Mouse (Mus musculus) olfactory bulb, adult 2 months (tissue): ENCODE measurements at regions not wholly inside any gene's neighbourhood (a gene's known extent, or its start where the extent isn't known, plus 50 kb on each side); places are given as distances from the start of the nearest gene placed in this dataset.
"Not testable (repeated sequence)": the region's sequence is repeated elsewhere in the genome, so short reads cannot be mapped to it uniquely, and the experiment has no call there.

Experiments
- H3K27ac ChIP-seq: fragments of 200-500 bp; 2 replicates; pipeline ENCODE4 v1.5.1; 2012; ENCODE audit warnings: low read depth, low read length; ENCODE audit not compliant: insufficient read depth
- H3K4me1 ChIP-seq: fragments of 200-500 bp; 2 replicates; pipeline ENCODE4 v1.6.1; 2012; ENCODE audit warnings: low read length; ENCODE audit not compliant: control insufficient read depth, insufficient read depth
- H3K4me3 ChIP-seq: fragments of 200-500 bp; 2 replicates; pipeline ENCODE4 v1.5.1; 2012; ENCODE audit warnings: mild to moderate bottlenecking, low read depth, low read length, moderate library complexity; ENCODE audit not compliant: insufficient read depth
- CTCF ChIP-seq: fragments of 200-500 bp; IDR thresholded peaks from 2 replicates; pipeline ENCODE4 v1.5.1; 2012; ENCODE audit warnings: low read depth, mild to moderate bottlenecking, low read length, moderate library complexity; ENCODE audit not compliant: insufficient read depth
- POLR2A ChIP-seq: fragments of 200-500 bp; IDR thresholded peaks from 2 replicates; pipeline ENCODE4 v1.6.1; 2012; ENCODE audit warnings: mild to moderate bottlenecking, low read depth, low read length, moderate library complexity; ENCODE audit not compliant: insufficient read depth
- WGBS: fragments of 180-500 bp; shearing (Covaris S2); methylation state at CpG from one replicate; pipeline ENCODE4 v1.1.7; 2018; 5-methylcytosine and 5-hydroxymethylcytosine counted together

DNA sequence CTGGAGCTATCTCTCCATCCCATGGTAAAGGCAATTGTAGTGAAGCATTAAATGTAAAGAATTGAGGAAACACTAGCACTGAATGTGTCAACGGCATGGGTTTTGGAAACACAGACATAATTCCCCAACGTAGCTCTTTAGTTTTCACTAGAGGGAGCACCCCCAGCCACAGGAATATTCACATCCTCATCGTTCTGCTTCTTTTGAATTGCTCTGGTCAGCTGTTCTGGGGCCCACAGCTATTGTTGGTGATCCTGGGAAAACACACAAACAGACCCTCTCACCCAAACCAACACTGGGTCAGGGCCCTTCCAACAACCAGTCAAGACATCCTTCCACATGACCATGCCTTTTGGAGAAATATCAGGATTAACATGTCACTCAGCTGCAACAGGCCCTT, 119.7 kb downstream of the Impg2 start:
- not testable (repeated sequence) for H3K27ac ChIP-seq, H3K4me3 ChIP-seq, H3K4me1 ChIP-seq
- WGBS: 55% methylated on average over 3 of the region's 3 CpGs

- no peak for TF ChIP-seq POLR2A
These were observed 128.3 kb upstream of the Abi3bp start for GRCm38 (mm10) chr16:56349415-56349814.

GRCm38 (mm10) chr16:56352888-56353287, 124.8 kb upstream of the Abi3bp start:
- TF ChIP-seq CTCF (no peak), POLR2A (no peak)
- WGBS: 53% methylated on average over 3 of the region's 3 CpGs
- H3K27ac ChIP-seq: no peak overlapping the region

More at GRCm38 (mm10) chr16:56349415-56349814, 128.3 kb upstream of the Abi3bp start:
- Histone ChIP-seq H3K4me1 (no peaks in the 10 kb centered on the region), H3K4me3 (no peak overlapping the region), H3K27ac (no peak overlapping the region)

GRCm38 (mm10) chr16:56359101-56359500, 118.6 kb upstream of the Abi3bp start:
- TF ChIP-seq POLR2A (no peak), CTCF (no peak)
- Histone ChIP-seq H3K27ac (no peak overlapping the region), H3K4me1 (no peaks in the 10 kb centered on the region), H3K4me3 (no peak overlapping the region)
- WGBS: 81% methylated on average over 2 of the region's 2 CpGs

More at GRCm38 (mm10) chr16:56352888-56353287, 124.8 kb upstream of the Abi3bp start:
- H3K4me1 ChIP-seq: no peaks in the 10 kb centered on the region
- H3K4me3 ChIP-seq: no peak overlapping the region

DNA sequence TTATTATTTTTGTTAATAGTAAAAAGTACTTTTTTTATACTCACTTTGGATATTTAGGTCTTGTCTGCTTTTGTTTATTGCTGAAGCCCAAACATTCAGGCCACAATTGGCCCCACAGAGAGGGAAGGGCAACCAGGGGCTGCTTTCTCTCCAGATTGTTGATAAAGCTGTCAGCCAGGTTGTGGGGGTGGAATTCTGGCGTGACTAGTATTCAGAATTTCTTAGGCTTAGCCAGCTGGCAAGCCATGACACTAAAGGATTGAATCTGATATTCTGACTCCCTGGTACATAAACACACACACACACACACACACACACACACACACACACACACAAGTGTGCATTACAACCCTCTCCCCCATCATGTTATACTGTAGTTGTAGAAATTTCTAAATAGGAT, 116.7 kb upstream of the Abi3bp start:
- Histone ChIP-seq H3K27ac (no peak overlapping the region), H3K4me3 (no peak overlapping the region), H3K4me1 (no peaks in the 10 kb centered on the region)
- TF ChIP-seq POLR2A (no peak), CTCF (no peak)
- 33% methylated on average over 1 of the region's 1 CpGs for WGBS

- H3K4me1 ChIP-seq: no peaks in the 10 kb centered on the region
- H3K27ac ChIP-seq: no peak overlapping the region
- no peak for TF ChIP-seq CTCF
- 72% methylated on average over 2 of the region's 2 CpGs for WGBS
- H3K4me3 ChIP-seq: no peak overlapping the region
These were observed 99.3 kb upstream of the Abi3bp start for GRCm38 (mm10) chr16:56378356-56378755.

DNA sequence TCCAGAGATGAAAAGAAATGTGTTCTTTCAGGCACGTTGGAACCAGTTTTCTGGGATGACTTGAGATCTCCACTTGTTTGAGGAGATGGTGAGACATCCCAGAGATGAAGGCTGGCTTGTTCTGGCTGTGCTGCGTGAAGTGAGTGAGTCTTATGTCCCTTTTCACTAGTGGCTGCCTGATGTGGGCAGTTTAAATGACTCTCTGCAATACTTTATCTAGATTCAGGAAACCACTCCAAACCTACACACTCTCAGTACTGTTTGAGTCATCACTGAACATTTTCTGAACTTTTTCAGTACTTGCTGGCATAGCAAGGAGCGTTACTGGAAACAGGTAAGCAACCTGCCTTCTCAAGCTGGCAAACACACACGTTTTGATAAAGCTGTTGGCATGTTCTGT, 97.0 kb upstream of the Abi3bp start:
- H3K27ac ChIP-seq: no peak overlapping the region
- no peak overlapping the region for H3K4me3 ChIP-seq
- no peak for TF ChIP-seq POLR2A
- no peak for TF ChIP-seq CTCF
- WGBS: 65% methylated on average over 4 of the region's 4 CpGs
- H3K4me1 ChIP-seq: no peaks in the 10 kb centered on the region

DNA sequence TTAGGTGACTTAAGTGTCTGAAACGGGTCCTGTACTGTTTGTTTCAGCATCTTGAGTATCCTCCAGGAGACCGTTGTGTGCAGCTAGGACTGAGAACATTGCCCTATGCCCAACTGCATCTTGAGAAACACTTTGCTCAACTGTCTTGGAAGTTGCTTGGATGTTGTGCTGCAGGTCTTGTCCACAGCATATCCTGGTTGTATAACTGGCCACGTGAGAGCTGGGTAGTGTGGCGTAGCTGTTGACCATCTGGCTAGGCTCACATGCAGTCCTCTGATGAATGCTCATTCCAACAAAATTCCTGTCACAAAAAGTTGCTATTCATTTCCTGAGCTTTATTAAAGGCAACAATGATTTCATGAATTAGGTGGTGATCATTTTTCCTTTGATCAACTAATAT, 91.1 kb upstream of the Abi3bp start:
- 84% methylated on average over 4 of the region's 4 CpGs for WGBS
- Histone ChIP-seq H3K4me1 (no peaks in the 10 kb centered on the region), H3K4me3 (no peak overlapping the region), H3K27ac (no peak overlapping the region)
- TF ChIP-seq CTCF (no peak), POLR2A (no peak)

GRCm38 (mm10) chr16:56392843-56393242, 84.8 kb upstream of the Abi3bp start:
- no peak overlapping the region for H3K4me3 ChIP-seq
- peak overlapping the region; percentile 51; the same call in 1 of the 2 replicates for H3K27ac ChIP-seq
- H3K4me1 ChIP-seq: no peaks in the 10 kb centered on the region
- TF ChIP-seq CTCF: no peak
- TF ChIP-seq POLR2A: no peak
- WGBS: 43% methylated on average over 3 of the region's 3 CpGs

DNA sequence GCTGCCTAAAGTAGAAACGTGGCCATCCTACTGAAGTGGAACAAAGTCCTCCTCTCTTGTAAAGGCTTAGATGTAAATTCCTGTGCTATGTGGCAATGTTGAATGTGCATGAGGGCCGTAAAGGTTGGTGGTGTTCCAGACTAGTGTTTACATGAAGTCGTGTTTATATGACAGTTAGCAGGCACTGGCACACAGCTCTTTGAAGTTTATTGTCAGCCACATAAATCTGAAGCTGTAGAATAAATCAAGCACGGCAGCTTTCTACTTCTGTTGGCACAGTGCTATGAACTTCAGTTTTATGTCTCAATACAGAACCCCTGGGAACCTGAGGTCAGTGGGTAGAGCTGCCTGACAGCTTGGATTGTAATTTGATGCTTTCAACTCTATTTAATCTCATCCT, 81.1 kb upstream of the Abi3bp start:
- H3K4me1 ChIP-seq: no peaks in the 10 kb centered on the region
- TF ChIP-seq CTCF (no peak), POLR2A (no peak)
- no peak overlapping the region for H3K4me3 ChIP-seq
- WGBS: 60% methylated on average over 4 of the region's 4 CpGs
- H3K27ac ChIP-seq: no peak overlapping the region

GRCm38 (mm10) chr16:56399541-56399940, 78.1 kb upstream of the Abi3bp start:
- no peak overlapping the region for H3K27ac ChIP-seq
- no peak for TF ChIP-seq POLR2A
- no peak overlapping the region for H3K4me3 ChIP-seq
- H3K4me1 ChIP-seq: no peaks in the 10 kb centered on the region
- WGBS: 43% methylated on average over 4 of the region's 4 CpGs
